Mouse (Mus musculus) small intestine, adult 2 months (tissue): Measurements from ENCODE around the gene Actn2. TPM values are rescaled to one million over a fixed set of nuclear protein-coding genes. Genes with fewer than 3 reads are reported as not detected.

Source experiments
- H3K27ac ChIP-seq: fragments of 200-500 bp; 2 replicates; pipeline ENCODE4 v1.5.1; 2012; ENCODE audit warnings: low read depth, low read length, control low read depth, inconsistent platforms; ENCODE audit not compliant: insufficient read depth
- H3K27me3 ChIP-seq: fragments of 200-500 bp; 2 replicates; pipeline ENCODE4 v1.6.1; 2012; ENCODE audit warnings: mild to moderate bottlenecking, moderate library complexity, low read length, inconsistent platforms; ENCODE audit not compliant: control insufficient read depth, insufficient read depth
- H3K36me3 ChIP-seq: fragments of 200-500 bp; 2 replicates; pipeline ENCODE4 v1.6.1; 2012; ENCODE audit warnings: mild to moderate bottlenecking, low read length, control low read depth, inconsistent platforms; ENCODE audit not compliant: control insufficient read depth, insufficient read depth
- H3K4me1 ChIP-seq: fragments of 200-500 bp; 2 replicates; pipeline ENCODE4 v1.6.1; 2012; ENCODE audit warnings: low read length, inconsistent platforms, mixed read lengths; ENCODE audit not compliant: control insufficient read depth, insufficient read depth, insufficient read length
- H3K4me3 ChIP-seq: fragments of 200-500 bp; 2 replicates; pipeline ENCODE4 v1.5.1; 2012; ENCODE audit warnings: low read depth, mild to moderate bottlenecking, control low read depth, inconsistent platforms, low read length, moderate library complexity
- CTCF ChIP-seq: fragments of 200-500 bp; IDR thresholded peaks from 2 replicates; pipeline ENCODE4 v1.5.1; 2012; ENCODE audit warnings: low read depth, mild to moderate bottlenecking, control low read depth, inconsistent platforms, low read length, moderate library complexity, mixed read lengths; ENCODE audit not compliant: insufficient replicate concordance, insufficient read length; ENCODE audit errors: extremely low read depth
- POLR2A ChIP-seq: fragments of 200-500 bp; IDR thresholded peaks from 2 replicates; pipeline ENCODE4 v1.6.1; 2012; ENCODE audit warnings: low read depth, mild to moderate bottlenecking, control low read depth, inconsistent platforms, low read length, moderate library complexity
- WGBS: fragments of 180-500 bp; shearing (Covaris S2); methylation state at CpG from one replicate; pipeline ENCODE4 v1.1.7; 2018; 5-methylcytosine and 5-hydroxymethylcytosine counted together
- polyA plus RNA-seq: library from polyadenylated mRNA; depleted of rRNA; stranded (reverse); fragments of >200 nt; gene quantifications from 2 replicates; pipeline ENCODE4 v1.2.3, GENCODE M21; 2012

Actn2 gene
- polyA plus RNA-seq, 1 experiment: 6.9 TPM

GRCm38 (mm10) chr13:12304991-12305390 is 35.6 kb downstream of the Actn2 start:
- no peak for TF ChIP-seq POLR2A
- no peak for TF ChIP-seq CTCF
- 85% methylated on average over 5 of the region's 5 CpGs for WGBS
- no peak overlapping the region for H3K4me3 ChIP-seq
- no peaks in the 10 kb centered on the region for H3K36me3 ChIP-seq
- no peaks in the 10 kb centered on the region for H3K27me3 ChIP-seq
- no peak overlapping the region for H3K27ac ChIP-seq
- no peaks in the 10 kb centered on the region for H3K4me1 ChIP-seq

GRCm38 (mm10) chr13:12297777-12298176 is 42.8 kb downstream of the Actn2 start:
- Histone ChIP-seq H3K4me1 (no peaks in the 10 kb centered on the region), H3K27ac (no peak overlapping the region), H3K36me3 (no peaks in the 10 kb centered on the region), H3K4me3 (no peak overlapping the region), H3K27me3 (no peaks in the 10 kb centered on the region)
- no peak for TF ChIP-seq POLR2A
- no peak for TF ChIP-seq CTCF
- WGBS: 76% methylated on average over 6 of the region's 6 CpGs

- no peaks in the 10 kb centered on the region for H3K4me1 ChIP-seq
- no peak for TF ChIP-seq CTCF
- no peak for TF ChIP-seq POLR2A
- no peaks in the 10 kb centered on the region for H3K27me3 ChIP-seq
- H3K36me3 ChIP-seq: no peaks in the 10 kb centered on the region
- no peak overlapping the region for H3K4me3 ChIP-seq
- WGBS: 83% methylated on average over 3 of the region's 3 CpGs
- H3K27ac ChIP-seq: no peak overlapping the region
Measured at GRCm38 (mm10) chr13:12296701-12297100, 43.9 kb downstream of the Actn2 start.

- TF ChIP-seq POLR2A: no peak
- WGBS: 86% methylated on average over 7 of the region's 7 CpGs
- Histone ChIP-seq H3K4me1 (no peaks in the 10 kb centered on the region), H3K4me3 (no peak overlapping the region), H3K36me3 (no peaks in the 10 kb centered on the region), H3K27ac (no peak overlapping the region), H3K27me3 (no peaks in the 10 kb centered on the region)
Measured at GRCm38 (mm10) chr13:12293810-12294209, 46.8 kb downstream of the Actn2 start.

GRCm38 (mm10) chr13:12290700-12291099 is 49.9 kb downstream of the Actn2 start:
- WGBS: 80% methylated on average over 7 of the region's 7 CpGs
- H3K4me1 ChIP-seq: no peaks in the 10 kb centered on the region
- TF ChIP-seq POLR2A (no peak), CTCF (no peak)
- H3K27me3 ChIP-seq: no peaks in the 10 kb centered on the region
- H3K36me3 ChIP-seq: no peaks in the 10 kb centered on the region
- no peak overlapping the region for H3K4me3 ChIP-seq
- H3K27ac ChIP-seq: no peak overlapping the region

- no peaks in the 10 kb centered on the region for H3K4me1 ChIP-seq
- H3K27me3 ChIP-seq: no peaks in the 10 kb centered on the region
- 91% methylated on average over 11 of the region's 11 CpGs for WGBS
- H3K36me3 ChIP-seq: no peaks in the 10 kb centered on the region
- TF ChIP-seq POLR2A (no peak), CTCF (no peak)
- no peak overlapping the region for H3K27ac ChIP-seq
- H3K4me3 ChIP-seq: no peak overlapping the region
Measured at GRCm38 (mm10) chr13:12284528-12284927, 56.0 kb downstream of the Actn2 start.

GRCm38 (mm10) chr13:12283826-12284225 is 56.7 kb downstream of the Actn2 start:
- no peak for TF ChIP-seq POLR2A
- no peak for TF ChIP-seq CTCF
- Histone ChIP-seq H3K4me1 (no peaks in the 10 kb centered on the region), H3K27ac (no peak overlapping the region)

GRCm38 (mm10) chr13:12274721-12275120 is 65.8 kb downstream of the Actn2 start:
- TF ChIP-seq POLR2A (no peak), CTCF (no peak)
- H3K36me3 ChIP-seq: no peaks in the 10 kb centered on the region
- H3K27ac ChIP-seq: peak overlapping the region; percentile 21; the same call in 1 of the 2 replicates

More at GRCm38 (mm10) chr13:12283826-12284225, 56.7 kb downstream of the Actn2 start:
- Histone ChIP-seq H3K4me3 (no peak overlapping the region), H3K36me3 (no peaks in the 10 kb centered on the region), H3K27me3 (no peaks in the 10 kb centered on the region)
- 80% methylated on average over 3 of the region's 3 CpGs for WGBS

More at GRCm38 (mm10) chr13:12274721-12275120, 65.8 kb downstream of the Actn2 start:
- Histone ChIP-seq H3K4me1 (no peaks in the 10 kb centered on the region), H3K4me3 (no peak overlapping the region), H3K27me3 (no peaks in the 10 kb centered on the region)
- WGBS: 54% methylated on average over 6 of the region's 6 CpGs
